Mouse (Mus musculus) erythroblast, embryonic 14.5 days (primary cell): Measurements from ENCODE around the gene Gm49368.

Experiments
- GATA1 ChIP-seq: IDR thresholded peaks from 2 replicates; pipeline ENCODE4 v1.6.1; 2012; ENCODE audit warnings: low read length, inconsistent platforms, mixed read lengths
- TAL1 ChIP-seq: IDR thresholded peaks from 3 replicates; pipeline ENCODE4 v1.6.1; 2012; ENCODE audit warnings: low read length, inconsistent platforms, mixed read lengths

GRCm38 (mm10) chr7:128044142-128044785 lies 18.2 kb upstream of the Gm49368 start:
- no peak for TF ChIP-seq TAL1
- TF ChIP-seq GATA1: no peak
